Mouse (Mus musculus): ENCODE data around the gene March10. TPM values are rescaled to one million over a fixed set of nuclear protein-coding genes. Genes with fewer than 3 reads are reported as not detected.

Gene March10
- polyA plus RNA-seq, 1 experiment, result 0.13 TPM

- TF ChIP-seq USF1 (IDR thresholded peaks at IDR 0.05; ENCODE audit: low read depth) (no peak), MYOG (IDR thresholded peaks at IDR 0.05; ENCODE audit: control insufficient read depth in 1 of 3, insufficient read depth in 1 of 3, insufficient read length in 2 of 3, low read depth in 2 of 3) (peak in 2 of 3 experiments; percentile 29 to 51), MYOD1 (IDR thresholded peaks at IDR 0.05; ENCODE audit: control insufficient read depth in 1 of 3, insufficient read length in 2 of 3, low read depth in 2 of 3) (peak in 1 of 3 experiments; percentile 32)
- Histone ChIP-seq H3K79me2 (ENCODE audit: control insufficient read depth, insufficient read depth) (no peaks in the 10 kb centered on the region), H3ac (ENCODE audit: control insufficient read depth, insufficient read length) (no peak overlapping the region)
Measured at GRCm38 (mm10) chr11:105352152-105352551, 104.4 kb downstream of the March10 start.

DNA sequence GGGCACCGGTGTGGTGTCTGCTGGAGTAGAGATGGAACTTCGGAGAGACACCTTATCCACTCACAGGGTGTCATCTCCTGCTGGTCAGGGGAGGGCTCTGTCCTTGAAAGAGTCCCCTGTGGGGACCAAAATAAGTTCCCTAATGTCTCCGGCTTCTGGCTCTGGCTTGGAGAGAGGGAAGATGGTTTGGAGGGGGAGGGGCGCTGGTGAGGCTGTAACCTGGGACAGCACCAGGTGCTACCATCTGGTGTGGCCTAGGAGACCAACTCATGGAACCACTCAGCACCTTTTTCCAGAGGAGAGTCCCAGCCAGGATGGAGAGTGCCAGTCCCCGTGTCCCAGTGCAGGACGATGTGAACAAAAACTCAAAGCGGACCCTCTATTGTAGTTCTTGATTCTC lies 105.9 kb downstream of the March10 start:
- no peaks in the 10 kb centered on the region for H3K27me3 ChIP-seq (ENCODE audit: control insufficient read depth, insufficient read depth, insufficient read length)
- no peaks in the 10 kb centered on the region for H3K36me3 ChIP-seq (ENCODE audit: control insufficient read depth, insufficient read depth)
- TF ChIP-seq REST (IDR thresholded peaks at IDR 0.05; ENCODE audit: insufficient read depth, insufficient read length) (no peak), MYOG (IDR thresholded peaks at IDR 0.05; ENCODE audit: control insufficient read depth in 1 of 3, insufficient read depth in 1 of 3, insufficient read length in 2 of 3, low read depth in 2 of 3) (no peak), SRF (IDR thresholded peaks at IDR 0.05; ENCODE audit: control insufficient read depth, insufficient read length, low read depth) (no peak), USF1 (IDR thresholded peaks at IDR 0.05; ENCODE audit: low read depth) (no peak), CEBPB (IDR thresholded peaks at IDR 0.05; ENCODE audit: insufficient read depth, poor library complexity, severe bottlenecking) (no peak), POLR2A (IDR thresholded peaks at IDR 0.05; ENCODE audit: insufficient read length, low read depth) (no peak), POLR2AphosphoS2 (IDR thresholded peaks at IDR 0.05; ENCODE audit: insufficient read length, low read depth) (no peak), TCF12 (IDR thresholded peaks at IDR 0.05; ENCODE audit: insufficient read depth, poor library complexity, severe bottlenecking) (no peak), E2F4 (IDR thresholded peaks at IDR 0.05; ENCODE audit: insufficient read depth) (no peak), MAX (IDR thresholded peaks at IDR 0.05; ENCODE audit: low read depth) (no peak), TCF3 (IDR thresholded peaks at IDR 0.05; ENCODE audit: insufficient read length, low read depth) (no peak), MYOD1 (IDR thresholded peaks at IDR 0.05; ENCODE audit: control insufficient read depth in 1 of 3, insufficient read length in 2 of 3, low read depth in 2 of 3) (no peak)
- no peak overlapping the region for H3K4me2 ChIP-seq (ENCODE audit: low read depth)
- H3K4me3 ChIP-seq, result no peak overlapping the region
- no peaks in the 10 kb centered on the region for H3K79me2 ChIP-seq (ENCODE audit: control insufficient read depth, insufficient read depth)
- no peak overlapping the region for H3ac ChIP-seq (ENCODE audit: control insufficient read depth, insufficient read length)

More at GRCm38 (mm10) chr11:105352152-105352551, 104.4 kb downstream of the March10 start:
- Histone ChIP-seq H3K4me3 (no peak overlapping the region), H3K4me2 (ENCODE audit: low read depth) (no peak overlapping the region), H3K36me3 (ENCODE audit: control insufficient read depth, insufficient read depth) (no peaks in the 10 kb centered on the region), H3K27me3 (ENCODE audit: control insufficient read depth, insufficient read depth, insufficient read length) (no peaks in the 10 kb centered on the region)

DNA sequence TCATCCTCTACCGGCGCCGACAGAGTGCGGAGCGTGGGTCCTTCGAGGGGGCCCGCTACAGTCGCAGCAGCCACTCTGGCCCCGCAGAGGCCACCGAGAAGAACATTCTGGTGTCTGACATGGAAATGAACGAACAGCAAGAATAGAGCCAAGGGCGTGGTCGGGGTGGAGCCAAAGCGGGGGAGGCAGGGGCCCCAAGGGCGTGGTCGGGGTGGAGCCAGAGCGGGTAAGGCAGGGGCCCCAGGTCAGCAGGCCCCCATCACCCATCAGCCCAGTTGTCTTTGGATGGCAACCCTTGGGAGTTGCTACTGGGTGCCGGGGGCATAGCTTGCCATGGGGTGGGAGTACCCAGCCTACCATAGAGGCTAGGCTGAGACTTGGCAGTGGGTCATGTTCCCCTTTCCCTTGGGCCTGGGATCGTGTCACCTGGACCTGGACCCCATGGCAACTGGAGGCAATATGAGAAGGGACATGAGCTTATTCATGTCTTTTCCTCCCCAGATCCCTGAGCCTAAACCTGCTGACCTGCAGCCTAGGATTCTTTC lies 106.7 kb downstream of the March10 start:
- no peak for TF ChIP-seq TCF12 (IDR thresholded peaks at IDR 0.05; ENCODE audit: insufficient read depth, poor library complexity, severe bottlenecking)
- TF ChIP-seq SRF (IDR thresholded peaks at IDR 0.05; ENCODE audit: control insufficient read depth, insufficient read length, low read depth), result no peak
- no peak for TF ChIP-seq REST (IDR thresholded peaks at IDR 0.05; ENCODE audit: insufficient read depth, insufficient read length)
- TF ChIP-seq CEBPB (IDR thresholded peaks at IDR 0.05; ENCODE audit: insufficient read depth, poor library complexity, severe bottlenecking), result no peak
- no peak for TF ChIP-seq MYOG (IDR thresholded peaks at IDR 0.05; ENCODE audit: control insufficient read depth in 1 of 3, insufficient read depth in 1 of 3, insufficient read length in 2 of 3, low read depth in 2 of 3)
- no peak for TF ChIP-seq MYOD1 (IDR thresholded peaks at IDR 0.05; ENCODE audit: control insufficient read depth in 1 of 3, insufficient read length in 2 of 3, low read depth in 2 of 3)
- TF ChIP-seq POLR2A (IDR thresholded peaks at IDR 0.05; ENCODE audit: insufficient read length, low read depth), result no peak
- no peak for TF ChIP-seq E2F4 (IDR thresholded peaks at IDR 0.05; ENCODE audit: insufficient read depth)
- no peak for TF ChIP-seq USF1 (IDR thresholded peaks at IDR 0.05; ENCODE audit: low read depth)
- H3K79me2 ChIP-seq (ENCODE audit: control insufficient read depth, insufficient read depth), result no peaks in the 10 kb centered on the region
- H3K4me2 ChIP-seq (ENCODE audit: low read depth), result no peak overlapping the region
- H3ac ChIP-seq (ENCODE audit: control insufficient read depth, insufficient read length), result no peak overlapping the region
- no peak overlapping the region for H3K4me3 ChIP-seq
- H3K27me3 ChIP-seq (ENCODE audit: control insufficient read depth, insufficient read depth, insufficient read length), result no peaks in the 10 kb centered on the region
- no peaks in the 10 kb centered on the region for H3K36me3 ChIP-seq (ENCODE audit: control insufficient read depth, insufficient read depth)

DNA sequence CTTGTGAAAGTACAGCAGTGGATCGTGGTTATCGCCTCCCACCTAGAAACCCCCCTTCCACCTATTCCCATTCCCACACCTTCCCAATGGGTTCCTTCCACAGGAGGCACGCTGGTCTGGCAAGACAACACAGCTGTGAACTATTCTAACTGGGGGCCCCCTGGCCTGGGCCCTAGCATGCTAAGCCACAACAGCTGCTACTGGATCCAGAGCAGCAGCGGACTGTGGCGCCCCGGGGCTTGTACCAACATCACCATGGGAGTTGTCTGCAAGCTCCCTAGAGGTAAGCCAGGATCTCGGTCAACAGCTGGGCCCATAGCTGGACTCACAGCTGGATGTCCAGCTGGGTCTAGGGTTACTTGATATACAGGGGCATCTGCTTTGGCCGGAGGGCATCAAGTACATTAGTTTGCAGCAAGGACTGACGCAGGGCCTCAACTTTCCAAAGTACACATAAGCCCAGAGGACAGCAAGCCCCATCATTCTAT lies 108.0 kb downstream of the March10 start:
- H3K36me3 ChIP-seq (ENCODE audit: control insufficient read depth, insufficient read depth), result peaks cover 4% of the 10 kb centered on the region

More for the DNA sequence above, 108.0 kb downstream of the March10 start:
- Histone ChIP-seq H3K4me2 (ENCODE audit: low read depth) (no peak overlapping the region), H3ac (ENCODE audit: control insufficient read depth, insufficient read length) (no peak overlapping the region), H3K79me2 (ENCODE audit: control insufficient read depth, insufficient read depth) (no peaks in the 10 kb centered on the region), H3K27me3 (ENCODE audit: control insufficient read depth, insufficient read depth, insufficient read length) (no peaks in the 10 kb centered on the region), H3K4me3 (no peak overlapping the region)
- no peak for TF ChIP-seq TCF12 (IDR thresholded peaks at IDR 0.05; ENCODE audit: insufficient read depth, poor library complexity, severe bottlenecking)
- no peak for TF ChIP-seq POLR2AphosphoS2 (IDR thresholded peaks at IDR 0.05; ENCODE audit: insufficient read length, low read depth)
- no peak for TF ChIP-seq MAX (IDR thresholded peaks at IDR 0.05; ENCODE audit: low read depth)
- TF ChIP-seq POLR2A (IDR thresholded peaks at IDR 0.05; ENCODE audit: insufficient read length, low read depth), result no peak
- peak in 2 of 3 experiments; percentile 50 to 60 for TF ChIP-seq MYOG (IDR thresholded peaks at IDR 0.05; ENCODE audit: control insufficient read depth in 1 of 3, insufficient read depth in 1 of 3, insufficient read length in 2 of 3, low read depth in 2 of 3)
- TF ChIP-seq E2F4 (IDR thresholded peaks at IDR 0.05; ENCODE audit: insufficient read depth), result no peak
- no peak for TF ChIP-seq SRF (IDR thresholded peaks at IDR 0.05; ENCODE audit: control insufficient read depth, insufficient read length, low read depth)
- peak in 2 of 3 experiments; percentile 53 to 63 for TF ChIP-seq MYOD1 (IDR thresholded peaks at IDR 0.05; ENCODE audit: control insufficient read depth in 1 of 3, insufficient read length in 2 of 3, low read depth in 2 of 3)
